Mouse (Mus musculus) cerebellum, postnatal 25 days (tissue): ENCODE results near the gene Pheta1.
A peak's percentile ranks its signal among the peaks of the same experiment; 100 is the strongest.
"Not testable (repeated sequence)": the region's sequence is repeated elsewhere in the genome, so short reads cannot be mapped to it uniquely, and the experiment has no call there.

ENCODE experiments used
- DNase-seq, 2 experiments: peaks; one replicate each; pipeline ENCODE4 v3.0.0; 2021; ENCODE audit warnings: mixed read lengths in 2 of 2

The Pheta1 gene

DNA sequence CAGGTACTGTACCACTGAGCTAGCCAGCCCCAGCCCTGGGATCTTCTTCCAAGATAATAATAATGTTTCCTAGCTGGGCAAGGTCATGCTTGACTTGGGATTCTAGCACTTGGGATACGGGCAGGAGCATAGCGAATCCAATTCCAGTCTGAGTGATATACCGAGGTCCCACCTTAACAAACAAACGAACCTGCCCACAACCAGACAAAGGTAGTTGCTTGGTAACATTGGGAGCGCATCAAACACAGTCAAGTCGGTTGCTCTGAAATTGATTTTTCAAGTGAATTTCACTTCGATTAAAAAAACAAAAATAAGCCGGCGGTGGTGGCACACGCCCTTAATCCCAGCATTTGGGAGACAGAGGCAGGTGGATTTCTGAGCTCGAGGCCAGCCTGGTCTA lies 2.5 kb upstream of the Pheta1 start:
- DNase-seq, result no peak

DNA sequence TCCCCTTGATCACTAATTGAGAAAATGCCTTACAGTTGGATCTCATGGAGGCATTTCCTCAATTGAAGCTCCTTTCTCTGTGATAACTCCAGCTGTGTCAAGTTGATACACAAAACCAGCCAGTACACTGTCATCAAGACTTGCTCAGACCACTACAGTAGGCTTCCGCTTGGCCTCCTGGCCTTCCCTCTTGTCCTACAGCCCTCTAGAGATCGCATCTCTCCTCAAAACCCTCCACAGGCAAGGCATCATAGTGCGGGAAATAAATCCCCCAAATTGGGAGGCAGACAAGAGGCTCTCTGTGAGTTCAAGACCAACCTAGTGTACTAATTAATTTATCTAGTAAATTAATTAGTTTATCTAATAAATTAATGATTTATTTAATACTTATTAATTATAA lies 1.5 kb upstream of the Pheta1 start:
- DNase-seq, result not testable (repeated sequence)

DNA sequence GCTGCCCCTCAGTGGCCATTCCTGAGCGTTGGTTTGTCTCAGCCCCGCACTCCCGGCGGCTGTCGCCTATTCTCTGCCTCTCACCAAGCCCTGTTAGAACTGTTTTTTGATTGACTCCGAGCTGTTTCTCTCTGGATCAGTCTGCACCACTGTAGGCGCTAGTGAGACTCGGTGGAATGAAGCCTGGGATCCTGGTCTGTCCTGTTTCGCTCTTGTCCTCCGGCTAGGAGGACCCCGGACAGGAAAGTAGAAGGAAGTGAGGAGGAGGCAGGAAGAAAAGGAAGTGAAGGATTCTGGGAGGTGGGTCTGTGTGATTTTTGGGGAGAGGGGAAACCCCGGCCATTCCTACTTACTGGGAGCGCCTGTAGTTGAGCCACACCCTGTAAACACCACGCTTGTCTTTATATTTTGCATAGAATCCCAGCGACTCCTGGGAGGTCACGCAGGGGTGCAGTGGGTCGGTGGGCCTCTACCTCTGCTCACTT lies 707 bp upstream of the Pheta1 start:
- peak; percentile 61 to 67 for DNase-seq

DNA sequence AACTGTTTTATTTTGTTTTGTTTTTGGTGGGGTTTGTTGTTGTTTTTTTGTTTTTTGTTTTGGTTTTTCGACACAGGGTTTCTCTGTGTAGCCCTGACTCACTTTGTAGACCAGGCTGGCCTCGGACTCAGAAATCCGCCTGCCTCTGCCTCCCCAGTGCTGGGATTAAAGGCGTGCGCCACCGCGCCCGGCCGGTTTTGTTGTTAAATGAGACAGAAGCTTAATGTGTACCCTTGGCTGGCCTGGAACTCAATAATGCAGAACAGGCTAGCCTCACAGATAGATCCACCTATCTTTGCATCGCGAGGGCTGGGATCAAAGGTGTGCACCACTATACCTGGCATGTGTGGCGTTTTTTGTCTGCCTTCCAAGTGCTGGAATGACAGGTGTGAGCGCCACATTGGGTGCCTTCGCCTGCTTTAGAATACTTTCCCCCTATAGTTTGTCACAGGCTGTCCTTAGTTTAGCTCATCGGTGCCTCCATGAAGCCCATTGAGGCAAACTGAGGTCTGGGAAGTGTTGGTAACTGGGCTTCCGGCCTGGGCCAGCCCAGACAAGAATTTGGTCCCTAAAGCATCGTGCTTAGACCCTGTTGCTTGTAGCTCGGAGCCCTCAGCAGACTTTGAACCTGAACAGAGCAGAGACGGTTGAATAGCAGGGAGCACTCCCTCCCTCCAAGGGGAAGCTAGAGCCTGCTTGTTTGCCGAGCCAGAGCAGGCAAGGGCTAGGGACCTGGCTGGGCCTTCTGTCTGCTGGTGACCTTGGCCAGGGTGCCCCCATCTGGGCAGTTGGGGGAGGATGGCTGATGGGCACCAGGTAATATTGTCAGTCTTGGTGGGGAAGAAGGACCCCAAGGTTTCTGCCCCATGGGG lies 930 bp downstream of the Pheta1 start:
- DNase-seq, result peak in 1 of 2 experiments; percentile 39

DNA sequence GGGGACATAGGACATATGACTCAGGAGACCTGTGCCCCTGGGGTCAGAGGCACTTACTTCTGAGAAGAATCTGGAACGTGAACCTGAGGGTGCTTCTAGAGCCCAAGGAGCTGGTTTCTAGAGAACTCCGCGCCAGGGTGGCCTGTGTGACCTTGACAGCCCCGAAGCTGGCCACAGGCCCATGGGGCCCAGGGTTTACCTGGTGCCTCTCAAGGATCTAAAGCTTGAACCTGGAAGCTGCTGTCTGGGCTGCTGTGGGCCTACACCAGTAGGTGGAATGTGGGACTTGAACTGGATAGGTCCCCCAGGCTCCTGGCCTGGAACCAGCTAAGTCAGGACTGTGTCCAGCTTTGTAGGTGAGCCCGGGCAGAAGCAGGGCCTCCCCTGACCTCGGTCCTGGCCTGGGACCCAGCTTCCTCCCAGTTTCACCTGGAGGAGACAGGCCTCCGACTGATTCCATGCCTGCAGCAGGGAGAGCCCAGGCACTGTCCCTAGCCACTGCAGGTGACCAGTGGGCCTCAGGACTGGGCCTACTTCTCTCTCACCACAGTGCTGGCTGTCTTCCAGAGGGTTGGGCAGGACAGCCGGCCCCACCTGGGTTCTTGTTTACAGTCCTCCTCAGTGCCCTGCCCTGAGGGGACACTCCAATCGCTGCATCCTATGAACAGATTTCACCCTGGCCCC lies 4.7 kb downstream of the Pheta1 start:
- peak; percentile 43 to 65 for DNase-seq

DNA sequence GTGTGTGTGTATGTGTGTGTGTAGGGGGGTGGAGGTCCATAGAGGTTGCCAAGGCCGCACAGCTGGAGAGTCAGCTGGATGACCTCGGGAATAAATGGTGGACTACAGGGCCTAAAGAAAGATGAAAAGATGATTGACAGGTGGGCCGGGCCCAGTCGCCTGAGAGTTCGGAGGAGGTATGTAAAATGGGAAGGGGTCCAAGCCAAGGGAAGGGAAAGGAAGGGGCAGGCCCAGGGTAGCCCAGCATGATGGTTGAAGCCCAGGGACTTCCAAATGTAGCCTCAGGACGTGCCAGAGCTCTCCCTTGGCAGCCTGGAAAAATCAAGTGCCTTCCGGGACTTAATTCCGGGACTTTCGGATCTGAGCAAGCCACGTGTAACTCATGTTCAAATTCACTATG lies 6.0 kb downstream of the Pheta1 start:
- DNase-seq, result no peak

DNA sequence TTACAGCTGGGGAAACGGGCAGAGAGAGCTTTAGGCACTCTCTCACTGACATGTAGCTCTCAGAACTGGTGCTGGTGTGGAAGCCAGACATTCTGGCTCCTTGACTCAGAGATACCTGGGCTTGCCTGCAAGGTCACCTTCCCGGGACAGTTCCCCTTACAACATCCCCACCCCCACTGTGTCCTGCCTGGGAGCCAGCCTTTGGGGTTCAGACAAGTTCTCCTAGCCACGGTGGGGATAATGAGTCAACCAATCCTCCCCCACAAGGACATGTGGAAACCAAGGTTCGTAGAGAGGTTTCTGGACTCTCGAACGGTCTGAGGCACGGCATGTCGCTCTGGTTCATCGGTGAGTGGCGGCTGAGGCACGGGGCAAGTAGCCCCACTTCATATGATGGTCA lies 8.0 kb downstream of the Pheta1 start:
- DNase-seq, result no peak

DNA sequence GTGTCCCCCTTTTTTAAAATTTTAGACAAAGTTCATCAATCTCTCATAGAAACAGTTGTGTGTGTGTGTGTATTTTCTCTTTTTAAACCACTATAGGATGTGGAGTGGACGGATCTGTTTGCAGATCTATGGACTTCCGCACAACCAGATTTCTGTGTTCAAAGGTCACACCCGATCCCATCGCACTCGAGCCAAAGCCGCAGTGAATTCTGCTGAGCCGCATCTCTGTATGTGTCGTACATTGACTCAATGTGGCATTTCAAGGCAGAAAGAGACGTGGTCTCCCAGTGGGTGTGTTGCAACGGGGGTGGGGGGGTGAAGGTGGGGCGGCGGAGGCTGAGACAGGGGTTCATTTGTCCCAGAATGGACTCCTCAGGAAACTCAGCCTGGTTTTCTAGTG lies 9.6 kb downstream of the Pheta1 start:
- DNase-seq, result no peak

DNA sequence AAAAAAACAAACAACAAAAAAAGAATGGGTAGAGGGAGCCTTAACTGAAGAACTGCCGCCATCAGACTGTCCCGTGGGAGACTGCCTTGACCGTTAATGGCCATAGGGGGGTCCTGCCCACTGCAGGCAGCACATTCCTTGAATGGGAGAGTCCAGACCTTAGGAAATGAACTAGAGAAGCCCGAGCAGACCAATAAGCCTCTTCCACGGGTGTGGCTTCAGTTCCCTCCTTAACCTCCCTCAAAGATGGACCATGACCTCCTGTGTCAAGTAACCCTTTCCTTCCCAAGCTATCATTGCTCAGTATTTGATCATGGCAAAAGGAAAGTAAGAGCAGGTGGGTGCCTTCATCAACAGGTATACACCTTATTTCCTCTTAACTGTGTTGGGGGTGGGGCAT lies 13.2 kb downstream of the Pheta1 start:
- no peak for DNase-seq

DNA sequence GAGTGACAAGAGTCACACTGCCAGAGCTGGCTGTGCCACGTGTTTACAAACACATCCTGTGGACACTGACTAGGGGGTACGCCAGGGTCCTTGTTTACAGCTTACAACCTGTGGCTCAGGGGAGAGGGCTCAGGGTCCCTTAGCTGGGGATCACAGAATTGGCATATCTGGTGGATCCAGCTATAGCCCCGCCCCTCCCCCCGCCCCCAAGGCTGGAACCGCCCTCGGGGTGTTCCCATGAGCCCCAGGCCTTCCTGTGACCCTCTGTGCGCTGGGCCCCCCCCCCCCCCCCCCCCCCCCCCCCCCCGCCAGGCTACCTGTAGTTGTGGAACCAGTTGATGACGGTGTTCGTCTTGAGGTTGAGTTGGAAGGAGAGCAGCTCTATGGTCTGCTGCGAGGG lies 15.5 kb downstream of the Pheta1 start:
- no peak for DNase-seq

DNA sequence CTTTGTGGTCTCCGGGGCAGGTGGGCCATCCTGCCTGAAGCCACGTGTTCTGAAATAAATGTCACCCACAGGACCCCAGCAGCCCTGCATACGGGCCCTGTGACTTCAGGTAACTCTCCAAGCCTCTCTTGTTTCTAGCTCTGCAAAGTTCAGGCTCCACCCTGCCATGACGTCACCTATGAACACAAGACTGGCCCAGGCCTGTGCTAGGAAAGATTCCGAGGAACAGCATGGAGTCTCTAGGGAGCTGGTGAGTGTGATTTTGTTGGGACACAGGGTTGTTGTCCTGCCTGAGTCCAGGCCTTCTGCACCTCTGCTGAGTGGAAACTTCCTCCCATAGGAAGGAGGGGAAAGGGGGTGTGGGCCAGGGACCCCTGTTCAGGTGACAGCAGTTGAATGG lies 19.2 kb downstream of the Pheta1 start:
- no peak for DNase-seq

DNA sequence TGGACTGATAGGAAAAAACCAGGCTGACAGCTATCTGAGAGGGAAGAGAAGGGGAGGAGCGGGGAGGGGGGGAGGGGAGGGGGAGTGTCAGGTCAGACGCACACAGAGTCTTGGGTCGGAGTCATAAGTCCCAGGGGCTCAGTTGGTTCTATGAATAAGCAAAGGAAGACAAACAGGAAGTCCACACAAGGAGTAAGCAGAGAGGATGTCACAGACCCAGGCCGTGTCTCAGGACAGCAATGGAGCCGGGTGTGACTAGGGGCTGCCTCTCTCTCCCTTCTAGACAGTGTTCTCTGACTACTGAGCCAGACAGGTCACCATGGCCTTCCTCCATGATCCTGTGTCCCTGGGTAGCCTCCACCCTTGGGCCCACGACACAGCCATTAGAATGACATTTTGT lies 22.0 kb downstream of the Pheta1 start:
- no peak for DNase-seq

DNA sequence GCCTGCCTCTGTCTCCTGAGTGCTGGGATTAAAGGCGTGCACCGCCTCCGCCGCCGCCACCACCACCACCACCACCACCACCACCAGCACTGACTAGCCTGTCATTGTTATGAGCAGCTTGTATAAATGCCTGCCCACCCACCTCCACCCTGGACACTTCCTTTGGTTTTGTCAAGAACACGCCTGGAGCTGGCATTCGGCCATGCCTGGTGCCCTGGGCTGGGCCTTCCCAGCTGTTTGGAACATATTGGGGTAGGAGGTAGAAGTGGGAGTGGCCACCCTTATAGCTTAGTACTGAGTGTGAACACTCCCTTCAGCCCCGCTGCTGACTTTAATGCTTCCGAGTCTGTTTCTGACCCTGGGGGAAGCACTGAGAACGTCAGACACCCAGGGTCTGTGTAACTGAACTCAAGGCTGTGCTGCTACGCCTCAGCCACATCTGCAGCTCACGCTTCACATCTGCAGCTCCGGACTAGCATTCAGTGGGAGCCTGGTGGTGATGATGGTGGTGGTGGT lies 22.8 kb downstream of the Pheta1 start:
- no peak for DNase-seq

DNA sequence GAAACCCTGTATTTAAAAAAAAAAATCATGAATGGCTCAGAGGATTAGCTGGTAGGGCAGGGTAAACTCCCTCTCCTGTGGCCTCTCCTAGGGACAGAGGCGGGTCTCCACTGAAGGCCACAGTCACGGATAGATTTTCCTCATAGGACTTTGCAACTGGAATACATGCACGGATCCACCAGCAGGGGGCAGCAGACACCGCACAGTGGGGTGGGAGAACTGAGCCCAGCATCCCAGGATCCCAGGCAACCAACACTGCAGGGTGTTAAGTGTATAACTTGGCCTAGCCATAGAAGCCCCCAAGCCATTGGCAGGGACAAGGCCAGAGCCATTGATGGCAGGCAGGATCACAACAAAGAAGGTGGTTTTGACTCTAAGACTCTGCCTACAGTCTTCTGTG lies 23.4 kb downstream of the Pheta1 start:
- DNase-seq, result peak; percentile 86 to 91

DNA sequence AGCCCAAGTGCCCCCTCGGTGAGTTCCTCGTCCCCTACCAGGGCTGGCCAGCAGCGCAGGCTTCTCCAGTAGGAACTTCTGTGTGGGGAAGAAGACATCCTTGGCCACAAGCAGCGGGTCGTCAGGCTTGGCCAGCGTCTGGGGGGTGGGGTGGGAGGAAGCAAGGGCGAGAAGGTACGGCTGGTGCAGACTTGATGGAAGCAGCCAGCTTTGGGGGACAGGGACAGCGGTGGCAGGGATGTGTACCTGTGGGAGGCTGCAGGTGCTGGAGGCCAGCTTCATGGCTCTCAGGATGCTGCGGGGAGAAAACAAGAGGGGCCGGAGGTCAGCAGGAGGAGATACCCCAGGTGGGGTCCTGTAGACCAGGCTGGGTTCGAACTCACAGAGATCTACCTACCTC lies 26.3 kb downstream of the Pheta1 start:
- no peak for DNase-seq

DNA sequence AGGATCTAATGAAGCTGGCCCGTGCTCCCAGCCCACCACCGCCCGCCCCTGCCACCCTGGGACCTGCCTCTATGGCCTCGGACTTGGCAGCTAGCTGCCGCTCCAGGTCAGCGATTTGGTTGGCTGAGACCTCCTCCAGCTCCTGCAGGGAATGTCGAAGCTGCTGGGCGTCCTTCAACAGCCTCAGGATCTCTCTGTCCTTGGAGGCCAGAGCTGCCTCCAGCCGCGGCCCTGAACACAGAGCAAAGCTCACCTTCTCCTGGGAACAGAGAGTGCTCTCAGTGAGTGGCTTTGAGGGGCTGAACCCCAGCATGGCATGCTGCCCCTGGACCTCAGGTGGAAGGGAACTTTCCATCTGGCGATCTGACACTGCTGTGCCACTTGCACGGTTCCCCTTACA lies 28.1 kb downstream of the Pheta1 start:
- no peak for DNase-seq

DNA sequence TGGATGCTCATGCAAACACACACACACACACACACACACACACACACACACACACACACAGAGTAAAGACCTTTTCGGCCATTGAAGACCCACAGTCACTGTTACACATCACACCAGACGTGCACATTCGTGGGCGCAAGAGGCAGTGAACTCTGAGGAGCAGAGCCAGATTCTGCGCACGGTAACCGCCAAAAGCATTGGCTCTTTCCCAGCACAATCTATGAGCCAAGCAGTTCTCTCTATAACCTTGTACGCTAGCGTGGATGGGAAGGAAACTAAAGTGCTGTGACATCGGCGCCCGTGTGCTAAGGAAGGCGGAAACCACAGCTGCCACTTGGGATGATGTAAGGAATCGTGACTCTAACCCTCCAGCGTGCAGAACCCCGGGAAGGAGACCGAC lies 29.9 kb downstream of the Pheta1 start:
- DNase-seq, result peak in 1 of 2 experiments; percentile 36

DNA sequence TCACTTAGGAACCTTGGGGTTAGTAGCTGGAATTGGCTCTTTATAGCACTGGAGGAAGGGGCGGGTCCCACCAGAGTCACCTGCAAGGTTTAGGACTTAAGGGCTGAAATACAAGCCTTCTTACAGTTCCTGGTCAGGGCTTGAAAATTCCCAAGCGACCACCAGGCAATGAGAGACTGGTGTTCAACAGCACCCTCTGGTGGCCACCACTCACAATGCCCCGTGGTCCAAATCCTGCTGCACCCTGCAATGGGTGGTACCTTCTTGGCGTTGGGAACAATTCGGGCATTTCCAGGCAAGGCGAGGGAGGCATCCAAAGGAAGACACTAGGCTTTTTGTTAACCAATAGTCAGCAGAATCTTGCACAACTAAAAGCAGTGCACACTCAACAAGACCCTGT lies 30.4 kb downstream of the Pheta1 start:
- peak; percentile 41 to 58 for DNase-seq

DNA sequence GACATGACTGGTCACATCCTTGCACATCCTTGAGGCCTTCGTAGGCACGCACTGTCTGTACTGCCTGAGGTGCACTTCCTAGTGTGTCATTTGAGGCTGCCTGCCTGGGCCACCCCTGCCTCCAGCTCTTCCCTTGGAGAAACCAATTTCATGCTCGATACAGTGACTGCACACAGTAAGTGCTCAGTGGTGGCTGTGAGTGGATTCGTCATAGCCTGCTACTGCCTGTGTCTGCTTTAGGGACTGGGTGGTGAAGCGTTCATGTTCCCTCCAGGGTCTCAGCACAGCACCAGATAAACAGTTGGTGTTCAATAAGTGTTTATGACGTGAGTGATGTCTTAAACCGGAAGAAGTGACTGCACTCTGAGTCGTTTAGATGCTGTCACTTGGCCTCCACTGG lies 34.6 kb downstream of the Pheta1 start:
- no peak for DNase-seq

DNA sequence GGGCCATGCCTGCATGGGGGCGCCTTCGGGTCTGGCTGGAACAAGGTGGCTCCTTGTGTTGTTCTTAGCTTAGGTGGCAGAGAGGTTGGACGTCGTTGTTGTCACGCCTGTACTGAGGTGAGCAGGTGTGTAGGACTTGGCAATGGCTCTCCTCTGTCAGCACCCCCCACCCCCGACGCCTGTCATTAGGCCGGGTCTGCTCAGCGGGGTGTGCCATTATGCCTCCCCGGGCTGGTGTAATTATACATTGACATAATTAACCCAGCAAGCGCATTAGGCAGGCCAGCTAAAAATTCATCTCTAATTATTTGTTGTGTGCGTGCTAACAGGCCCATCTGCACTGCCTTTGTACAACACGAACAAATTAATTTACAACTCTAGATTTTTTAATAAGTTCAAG lies 40.6 kb downstream of the Pheta1 start:
- DNase-seq, result peak in 1 of 2 experiments; percentile 44

DNA sequence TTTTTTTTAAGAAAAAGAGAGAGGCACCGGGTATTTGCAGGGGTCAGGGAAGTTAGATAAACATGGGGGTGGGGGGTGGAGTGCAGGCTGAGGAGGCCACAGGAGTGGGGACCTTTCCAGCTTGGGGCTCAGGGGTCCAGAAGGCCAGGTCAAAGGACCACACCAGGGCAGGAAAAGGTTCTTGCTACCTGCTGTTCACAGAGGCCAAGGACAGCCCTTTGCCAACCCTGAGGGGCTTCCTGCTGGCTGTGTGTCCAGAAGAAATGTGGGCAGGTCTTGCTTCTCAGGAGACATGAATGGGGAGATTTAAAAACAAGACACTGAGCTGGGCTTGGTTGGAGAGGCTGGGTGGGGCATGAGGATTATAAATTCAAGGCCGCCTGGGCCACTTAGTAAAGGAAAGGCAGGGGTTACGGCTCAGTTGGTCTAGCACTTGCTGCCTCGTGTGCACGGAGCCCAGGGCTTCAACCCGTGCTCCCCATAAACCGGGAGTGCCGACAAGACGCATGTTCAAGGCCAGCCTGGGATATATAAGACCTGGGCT lies 41.1 kb downstream of the Pheta1 start:
- no peak for DNase-seq

DNA sequence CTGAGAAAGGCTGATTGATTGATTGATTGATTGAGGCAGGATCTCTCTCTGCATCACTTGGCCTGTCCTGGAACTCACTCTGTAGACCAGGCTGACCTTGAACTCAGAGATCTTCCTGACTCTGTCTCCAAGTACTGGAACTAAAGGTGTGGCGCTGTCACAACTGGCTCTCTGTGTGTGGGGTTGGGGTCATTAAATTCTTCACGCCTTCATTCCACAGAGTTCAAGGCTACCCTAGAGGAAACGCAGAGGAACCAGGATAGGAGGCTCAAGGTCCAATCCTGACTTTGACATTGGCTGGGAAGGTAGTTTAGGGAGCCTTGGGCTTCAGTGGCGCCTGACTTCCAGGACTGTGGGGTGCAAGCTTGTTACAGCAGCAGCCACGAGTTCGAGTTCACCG lies 42.1 kb downstream of the Pheta1 start:
- no peak for DNase-seq

DNA sequence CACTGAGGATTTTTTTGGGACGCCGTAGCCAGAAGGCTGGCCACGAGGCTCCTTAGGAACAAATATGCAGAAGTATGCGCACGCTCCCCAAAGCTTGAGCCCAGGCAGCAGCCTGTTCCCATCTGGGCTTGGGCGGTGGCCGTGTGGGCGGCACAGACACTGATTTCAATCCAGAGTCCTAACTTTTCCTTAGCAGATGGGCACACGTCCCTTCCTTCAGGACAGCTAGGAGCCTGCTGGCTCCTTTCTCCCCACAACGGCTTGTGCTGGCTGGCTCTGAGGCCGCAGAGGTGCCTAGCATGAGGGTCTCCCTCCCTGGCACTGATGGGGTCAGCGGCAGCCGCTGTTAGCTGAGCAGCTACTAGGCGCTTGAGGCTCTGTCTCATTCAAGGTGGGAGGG lies 43.5 kb downstream of the Pheta1 start:
- no peak for DNase-seq

DNA sequence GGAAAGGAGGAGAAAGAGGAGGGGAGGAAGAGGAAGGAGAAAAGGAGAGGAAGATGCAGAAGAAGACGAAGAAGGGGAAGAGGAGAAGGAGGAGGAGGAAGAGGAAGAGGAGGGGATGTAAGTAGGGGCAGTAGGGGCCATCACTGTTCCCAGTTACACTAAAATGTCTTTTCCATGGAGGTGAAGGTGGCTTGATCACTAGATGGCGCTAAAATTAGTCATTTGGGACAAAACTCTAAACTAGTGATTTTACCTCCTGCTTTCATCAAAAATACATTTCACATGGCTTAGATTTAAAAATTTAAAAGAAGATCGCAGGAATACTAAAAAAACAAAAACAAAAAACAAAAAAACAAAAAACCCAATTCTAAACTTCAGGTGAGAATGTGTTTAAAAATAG lies 44.8 kb downstream of the Pheta1 start:
- no peak for DNase-seq
